Mouse (Mus musculus) cerebellum, adult 2 months (tissue): ENCODE data around the gene Mrpl21. TPM values are rescaled to one million over a fixed set of nuclear protein-coding genes. Genes with fewer than 3 reads are reported as not detected.
A peak's percentile ranks its signal among the peaks of the same experiment; 100 is the strongest.

Experiments used
- DNase-seq, 2 experiments: peaks; one replicate each; pipeline ENCODE4 v3.0.0; 2021
- H3K27ac ChIP-seq: fragments of 200-500 bp; 2 replicates; pipeline ENCODE4 v1.5.1; 2012; ENCODE audit warnings: low read length, control low read depth, inconsistent platforms; ENCODE audit not compliant: insufficient read depth
- H3K27me3 ChIP-seq: fragments of 200-500 bp; 2 replicates; pipeline ENCODE4 v1.6.1; 2012; ENCODE audit warnings: inconsistent platforms, mild to moderate bottlenecking, low read length, moderate library complexity; ENCODE audit not compliant: control insufficient read depth, insufficient read depth
- H3K4me1 ChIP-seq: fragments of 200-500 bp; 2 replicates; pipeline ENCODE4 v1.6.1; 2011; ENCODE audit warnings: low read length; ENCODE audit not compliant: control insufficient read depth, insufficient read depth
- H3K4me3 ChIP-seq: fragments of 200-500 bp; replicated peaks from 2 replicates; pipeline ENCODE3; 2011; ENCODE audit warnings: mild to moderate bottlenecking, low read depth, low read length, control low read depth; ENCODE audit not compliant: insufficient read depth
- CTCF ChIP-seq: fragments of 200-500 bp; IDR thresholded peaks from 2 replicates; pipeline ENCODE4 v1.5.1; 2011; ENCODE audit warnings: low read depth, mild to moderate bottlenecking, control low read depth, low read length, moderate library complexity, borderline replicate concordance; ENCODE audit not compliant: insufficient read depth
- POLR2A ChIP-seq: fragments of 200-500 bp; IDR thresholded peaks from 2 replicates; pipeline ENCODE4 v1.6.1; 2011; ENCODE audit warnings: low read length, control low read depth, borderline replicate concordance; ENCODE audit not compliant: insufficient read depth
- WGBS: fragments of 180-500 bp; shearing (Covaris S2); methylation state at CpG from one replicate; pipeline ENCODE4 v1.1.7; 2018; 5-methylcytosine and 5-hydroxymethylcytosine counted together
- polyA plus RNA-seq: library from polyadenylated mRNA; depleted of rRNA; stranded (reverse); fragments of >200 nt; gene quantifications from 2 replicates; pipeline ENCODE4 v1.2.3, GENCODE M21; 2012; rRNA removed

The Mrpl21 gene
- polyA plus RNA-seq = 56.6 and 61.3 TPM in 2 replicates

- peak; percentile 93 to 96 for DNase-seq
- peak within 1 kb of the TSS; percentile 97 for H3K4me3 ChIP-seq
- TF ChIP-seq CTCF (no peak), POLR2A (peak; percentile 78; the same call in 1 of the 2 replicates)
- H3K27me3 ChIP-seq = no peaks in the 10 kb centered on the region
- under 1% methylated on average over 49 of the region's 49 CpGs for WGBS
- peak within 1 kb of the TSS; percentile 53 for H3K27ac ChIP-seq
- H3K4me1 ChIP-seq = peaks cover 8% of the 10 kb centered on the region; the same call in 1 of the 2 replicates
These were observed at the start of gene Mrpl21, which contains the start of gene Ighmbp2 for GRCm38 (mm10) chr19:3282572-3283467. Gene Mrpl21 (plus strand): TSS chr19:3282901. Gene Ighmbp2 (minus strand): TSS chr19:3283017.

GRCm38 (mm10) chr19:3260016-3260415 lies 22.7 kb upstream of the Mrpl21 start:
- Histone ChIP-seq H3K4me1 (peaks cover 5% of the 10 kb centered on the region; the same call in 1 of the 2 replicates), H3K4me3 (no peak overlapping the region), H3K27me3 (no peaks in the 10 kb centered on the region), H3K27ac (no peak overlapping the region)
- WGBS = 93% methylated on average over 8 of the region's 8 CpGs
- no peak for DNase-seq
- TF ChIP-seq POLR2A = no peak
- no peak for TF ChIP-seq CTCF

- no peak for TF ChIP-seq POLR2A
- TF ChIP-seq CTCF = no peak
- Histone ChIP-seq H3K27me3 (no peaks in the 10 kb centered on the region), H3K4me1 (peaks cover 5% of the 10 kb centered on the region; the same call in 1 of the 2 replicates), H3K4me3 (no peak overlapping the region), H3K27ac (no peak overlapping the region)
- 89% methylated on average over 3 of the region's 3 CpGs for WGBS
- no peak for DNase-seq
These were observed 22.1 kb upstream of the Mrpl21 start for GRCm38 (mm10) chr19:3260591-3260990.

- 87% methylated on average over 7 of the region's 7 CpGs for WGBS
- TF ChIP-seq POLR2A (no peak), CTCF (no peak)
- no peaks in the 10 kb centered on the region for H3K27me3 ChIP-seq
- no peak overlapping the region for H3K4me3 ChIP-seq
- peaks cover 5% of the 10 kb centered on the region; the same call in 1 of the 2 replicates for H3K4me1 ChIP-seq
- no peak for DNase-seq
- H3K27ac ChIP-seq = no peak overlapping the region
These were observed 21.4 kb upstream of the Mrpl21 start for GRCm38 (mm10) chr19:3261336-3261735.

GRCm38 (mm10) chr19:3261764-3262525 lies 20.8 kb upstream of the Mrpl21 start:
- H3K4me3 ChIP-seq = no peak overlapping the region
- WGBS = 41% methylated on average over 12 of the region's 12 CpGs
- no peak overlapping the region for H3K27ac ChIP-seq
- no peak for DNase-seq
- TF ChIP-seq CTCF (no peak), POLR2A (no peak)
- H3K27me3 ChIP-seq = no peaks in the 10 kb centered on the region
- peaks cover 5% of the 10 kb centered on the region; the same call in 1 of the 2 replicates for H3K4me1 ChIP-seq

- peaks cover 5% of the 10 kb centered on the region; the same call in 1 of the 2 replicates for H3K4me1 ChIP-seq
- no peak for TF ChIP-seq POLR2A
- DNase-seq = peak in 1 of 2 experiments; percentile 3
- H3K4me3 ChIP-seq = no peak overlapping the region
- H3K27ac ChIP-seq = no peak overlapping the region
- H3K27me3 ChIP-seq = no peaks in the 10 kb centered on the region
- 92% methylated on average over 6 of the region's 6 CpGs for WGBS
These were observed 18.4 kb upstream of the Mrpl21 start for GRCm38 (mm10) chr19:3264348-3264747.

GRCm38 (mm10) chr19:3265180-3265579 lies 17.5 kb upstream of the Mrpl21 start:
- peak in 1 of 2 experiments; percentile 4 for DNase-seq
- Histone ChIP-seq H3K4me3 (no peak overlapping the region), H3K4me1 (peaks cover 5% of the 10 kb centered on the region; the same call in 1 of the 2 replicates), H3K27me3 (no peaks in the 10 kb centered on the region), H3K27ac (no peak overlapping the region)
- TF ChIP-seq CTCF (no peak), POLR2A (no peak)
- 93% methylated on average over 9 of the region's 9 CpGs for WGBS
